Mouse (Mus musculus) liver, postnatal 0 days (tissue): ENCODE data around the gene Pnpla8.

Experiments used
- CTCF ChIP-seq: sonication (generic); IDR thresholded peaks from 2 replicates; pipeline ENCODE4 v1.5.1; 2016; ENCODE audit warnings: antibody characterized with exemption, low read depth
- EP300 ChIP-seq: IDR thresholded peaks from 2 replicates; pipeline ENCODE4 v1.6.1; 2016; ENCODE audit warnings: antibody characterized with exemption, low read depth, mild to moderate bottlenecking

DNA sequence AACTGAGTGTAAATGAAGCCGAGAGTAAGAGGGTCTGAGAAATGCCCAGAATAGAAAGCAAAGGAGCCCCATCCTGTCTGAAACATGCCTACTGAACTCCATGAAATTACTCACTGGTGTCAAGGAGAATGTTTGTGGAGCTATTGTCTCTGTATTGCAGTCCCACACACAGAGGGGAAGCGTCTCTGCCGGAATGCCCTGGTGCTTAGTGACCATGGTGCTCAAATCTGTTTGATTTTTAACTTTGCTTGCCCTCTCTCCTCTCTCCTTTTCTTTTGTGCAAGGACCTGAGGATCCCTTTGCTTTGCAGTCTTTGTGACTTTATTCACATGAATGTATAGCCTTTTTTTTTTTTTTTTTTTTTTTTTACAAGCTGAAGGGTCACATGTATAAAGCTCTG, 136.3 kb downstream of the Pnpla8 start:
- no peak for TF ChIP-seq CTCF
- TF ChIP-seq EP300 = no peak
